Comparison of ENCODE assay signal across 9 mouse cellular contexts in genomic region chr7:127944614-127945013, GRCm38 (mm10). TPM values are rescaled to one million over a fixed set of nuclear protein-coding genes. Genes with fewer than 3 reads are reported as not detected.
A peak's percentile ranks its signal among the peaks of the same experiment; 100 is the strongest.
DNase-seq lines count a peak whose midpoint lies in the region; ATAC-seq and TF ChIP-seq lines count a peak whose summit lies in the region.
"Had no signal": no experiment of that assay in that cellular context is flagged by ENCODE, and none has a peak within 500 bp of the region (broad histone marks: within the 10 kb centered on the region; RNA-seq: fewer than 3 reads in every experiment).

No protein-coding gene starts in this region.

- H3K4me3 ChIP-seq in kidney, embryonic 16.5 days (ENCODE audit: low read length): peak overlapping the region; percentile 16; the same call in 1 of the 2 replicates
- peak overlapping the region; percentile 6 for H3K4me3 ChIP-seq in heart, embryonic 12.5 days
- H3K4me3 ChIP-seq in liver, embryonic 14.5 days (ENCODE audit: insufficient read depth in 1 of 2, low read depth in 2 of 2, low read length in 2 of 2): no peak overlapping the region

- no peak for TF ChIP-seq EP300 in liver, embryonic 14.5 days (IDR thresholded peaks at IDR 0.05; ENCODE audit: low read depth)

- TF ChIP-seq CTCF in liver, embryonic 14.5 days (IDR thresholded peaks at IDR 0.05; ENCODE audit: low read depth): no peak

- H3K9ac ChIP-seq in kidney, embryonic 16.5 days (replicated peaks; ENCODE audit: low read length): peak overlapping the region; percentile 47; the same call in 1 of the 2 replicates
- H3K9ac ChIP-seq in heart, embryonic 12.5 days: peak overlapping the region; percentile 34; the same call in 1 of the 2 replicates
- H3K9ac ChIP-seq in liver, embryonic 14.5 days (replicated peaks): no peak overlapping the region

- no peak for ATAC-seq in kidney, embryonic 16.5 days (ENCODE audit: low FRiP score, low TSS enrichment)
- ATAC-seq in heart, embryonic 12.5 days (ENCODE audit: insufficient number of reproducible peaks, low FRiP score): no peak; the same call in 1 of the 2 replicates
- 0 out of 2 replicates have a peak, but pooled peaks have one; percentile 21 for ATAC-seq in liver, embryonic 14.5 days (ENCODE audit: insufficient read depth)

- no peaks in the 10 kb centered on the region for H3K9me3 ChIP-seq in kidney, embryonic 16.5 days (ENCODE audit: low read length)
- H3K9me3 ChIP-seq in heart, embryonic 12.5 days (replicated peaks): no peaks in the 10 kb centered on the region
- H3K9me3 ChIP-seq in liver, embryonic 14.5 days (ENCODE audit: control insufficient read depth, low read length): no peaks in the 10 kb centered on the region

- no peak for DNase-seq in kidney, postnatal 25 days
- peak; percentile 49 to 50 for DNase-seq in adrenal gland, postnatal 36 days
- DNase-seq in liver, embryonic 14.5 days (ENCODE audit: low read depth in 3 of 3, low spot score in 3 of 3): no peak
- no peak for DNase-seq in cerebellum, adult 11-12 months
- DNase-seq in cerebellum, adult 9-10 months: no peak
- DNase-seq in left cerebral cortex, adult 11 months (ENCODE audit: low spot score): no peak
- DNase-seq: cerebellum, postnatal 36 days had no signal

- 9% methylated on average over 23 of the region's 23 CpGs for WGBS in kidney, embryonic 16.5 days
- whole genome bisulfite sequencing in heart, embryonic 12.5 days: 8% methylated on average over 23 of the region's 23 CpGs
- 17% methylated on average over 23 of the region's 23 CpGs for WGBS in liver, embryonic 14.5 days (ENCODE audit: insufficient replicate concordance)

- H3K36me3 ChIP-seq in kidney, embryonic 16.5 days (ENCODE audit: insufficient read depth, low read length): no peaks in the 10 kb centered on the region
- H3K36me3 ChIP-seq in heart, embryonic 12.5 days: no peaks in the 10 kb centered on the region
- H3K36me3 ChIP-seq in liver, embryonic 14.5 days (replicated peaks; ENCODE audit: control insufficient read depth, insufficient read depth, low read depth): no peaks in the 10 kb centered on the region

- H3K27ac ChIP-seq in kidney, embryonic 16.5 days (ENCODE audit: low read length): no peak overlapping the region
- H3K27ac ChIP-seq in heart, embryonic 12.5 days (ENCODE audit: poor library complexity, severe bottlenecking): no peak overlapping the region
- no peak overlapping the region for H3K27ac ChIP-seq in liver, embryonic 14.5 days

- H3K4me2 ChIP-seq in kidney, embryonic 16.5 days (replicated peaks; ENCODE audit: low read depth, low read length): peak overlapping the region; percentile 11
- peak overlapping the region; percentile 56 for H3K4me2 ChIP-seq in heart, embryonic 12.5 days
- H3K4me2 ChIP-seq in liver, embryonic 14.5 days (ENCODE audit: low read depth): no peak overlapping the region

- H3K4me1 ChIP-seq in kidney, embryonic 16.5 days (ENCODE audit: insufficient read depth, low read length): 0 out of 2 replicates have a peak, but pooled peaks cover 4% of the 10 kb centered on the region
- peaks cover 8% of the 10 kb centered on the region; the same call in 1 of the 2 replicates for H3K4me1 ChIP-seq in heart, embryonic 12.5 days (replicated peaks)
- H3K4me1 ChIP-seq in liver, embryonic 14.5 days (replicated peaks; ENCODE audit: control insufficient read depth in 2 of 2, insufficient read depth in 2 of 2, low read length in 1 of 2): no peaks in the 10 kb centered on the region

- H3K27me3 ChIP-seq in kidney, embryonic 16.5 days (ENCODE audit: insufficient read depth, low read length): peaks cover 27% of the 10 kb centered on the region
- H3K27me3 ChIP-seq in heart, embryonic 12.5 days (replicated peaks): peaks cover 42% of the 10 kb centered on the region
- H3K27me3 ChIP-seq in liver, embryonic 14.5 days (ENCODE audit: control insufficient read depth, insufficient read depth, low read length): peaks cover 12% of the 10 kb centered on the region

RNA-seq across cellular contexts. Expression of gene Prss36, which starts 1.9 kb away (rescaled TPM):
- 15.2 TPM in 2 replicates for polyA plus RNA-seq in kidney, embryonic 16.5 days (2015; fragmentation: Nextera tagmentation; extraction: Ambion mirVana)
- 10 to 100 TPM in 1 of 2 experiments, 1 to 10 TPM in 1; 6.7 to 10.7 TPM for total RNA-seq in adrenal gland, postnatal 36 days (2021)
- 8.3 and 10.0 TPM in 2 replicates for polyA plus RNA-seq in heart, embryonic 12.5 days (2016; fragmentation: Nextera tagmentation; extraction: Ambion mirVana)
- 2.0 and 2.3 TPM in 2 replicates for polyA plus RNA-seq in liver, embryonic 14.5 days (2012; rRNA removed)
- 3.0 TPM in 2 replicates for polyA plus RNA-seq in liver, embryonic 14.5 days (2014; fragmentation: Nextera tagmentation; extraction: Ambion mirVana)

RNA-seq across cellular contexts. Expression of gene Prss8, which starts 14.7 kb away (rescaled TPM):
- 93.2 and 98.7 TPM in 2 replicates for polyA plus RNA-seq in kidney, embryonic 16.5 days (2015; fragmentation: Nextera tagmentation; extraction: Ambion mirVana)
- total RNA-seq in adrenal gland, postnatal 36 days (2021): not detected
- polyA plus RNA-seq in heart, embryonic 12.5 days (2016; fragmentation: Nextera tagmentation; extraction: Ambion mirVana): 0.59 and 0.96 TPM in 2 replicates
- 8.3 and 12.6 TPM in 2 replicates for polyA plus RNA-seq in liver, embryonic 14.5 days (2012; rRNA removed)
- polyA plus RNA-seq in liver, embryonic 14.5 days (2014; fragmentation: Nextera tagmentation; extraction: Ambion mirVana): 9.8 and 10.3 TPM in 2 replicates

RNA-seq across cellular contexts. Expression of gene Fus, which starts 22.6 kb away (rescaled TPM):
- 359 and 373 TPM in 2 replicates for polyA plus RNA-seq in kidney, embryonic 16.5 days (2015; fragmentation: Nextera tagmentation; extraction: Ambion mirVana)
- total RNA-seq in adrenal gland, postnatal 36 days (2021): 100 to 1,000 TPM; 170 to 229 TPM
- polyA plus RNA-seq in heart, embryonic 12.5 days (2016; fragmentation: Nextera tagmentation; extraction: Ambion mirVana): 331 and 335 TPM in 2 replicates
- 169 and 278 TPM in 2 replicates for polyA plus RNA-seq in liver, embryonic 14.5 days (2012; rRNA removed)
- 15.8 and 17.1 TPM in 2 replicates for polyA plus RNA-seq in liver, embryonic 14.5 days (2014; fragmentation: Nextera tagmentation; extraction: Ambion mirVana)

RNA-seq across cellular contexts. Expression of gene Kat8, which starts 32.3 kb away (rescaled TPM):
- 42.7 and 44.4 TPM in 2 replicates for polyA plus RNA-seq in kidney, embryonic 16.5 days (2015; fragmentation: Nextera tagmentation; extraction: Ambion mirVana)
- total RNA-seq in adrenal gland, postnatal 36 days (2021): 10 to 100 TPM; 25.9 to 27.9 TPM
- 27.5 and 29.0 TPM in 2 replicates for polyA plus RNA-seq in heart, embryonic 12.5 days (2016; fragmentation: Nextera tagmentation; extraction: Ambion mirVana)
- polyA plus RNA-seq in liver, embryonic 14.5 days (2012; rRNA removed): 9.6 and 13.7 TPM in 2 replicates
- 15.7 and 17.6 TPM in 2 replicates for polyA plus RNA-seq in liver, embryonic 14.5 days (2014; fragmentation: Nextera tagmentation; extraction: Ambion mirVana)

RNA-seq across cellular contexts. Expression of gene Bckdk, which starts 40.7 kb away (rescaled TPM):
- 155 and 156 TPM in 2 replicates for polyA plus RNA-seq in kidney, embryonic 16.5 days (2015; fragmentation: Nextera tagmentation; extraction: Ambion mirVana)
- 100 to 1,000 TPM; 101 to 115 TPM for total RNA-seq in adrenal gland, postnatal 36 days (2021)
- 129 and 142 TPM in 2 replicates for polyA plus RNA-seq in heart, embryonic 12.5 days (2016; fragmentation: Nextera tagmentation; extraction: Ambion mirVana)
- 28.0 and 29.7 TPM in 2 replicates for polyA plus RNA-seq in liver, embryonic 14.5 days (2012; rRNA removed)
- polyA plus RNA-seq in liver, embryonic 14.5 days (2014; fragmentation: Nextera tagmentation; extraction: Ambion mirVana): 68.3 and 76.0 TPM in 2 replicates

Comparison
In these comparisons a context has a peak if more than half of its experiments do, and no peak if none do; other contexts are left out.
1. H3K4me3 ChIP-seq: peak in kidney, embryonic 16.5 days (single experiment) and heart, embryonic 12.5 days (single experiment); none in liver, embryonic 14.5 days (0 of 2).
2. DNase-seq: peak in adrenal gland, postnatal 36 days (2 of 2); none in kidney, postnatal 25 days (0 of 2), liver, embryonic 14.5 days (0 of 3), cerebellum, adult 11-12 months (single experiment), cerebellum, adult 9-10 months (single experiment) and left cerebral cortex, adult 11 months (single experiment).